Mouse (Mus musculus) C2C12 (cell line): ENCODE measurements around the gene Add1. TPM values are rescaled to one million over a fixed set of nuclear protein-coding genes. Genes with fewer than 3 reads are reported as not detected.

ENCODE experiments used
- H3K27me3 ChIP-seq: one replicate; pipeline ENCODE4 v1.6.1; 2011; ENCODE audit not compliant: control insufficient read depth, insufficient read depth, insufficient read length
- H3K36me3 ChIP-seq: one replicate; pipeline ENCODE4 v1.6.1; 2011; ENCODE audit not compliant: control insufficient read depth, insufficient read depth
- H3K4me3 ChIP-seq: one replicate; pipeline ENCODE4 v1.5.1; 2011; ENCODE audit warnings: mild to moderate bottlenecking, control low read depth; ENCODE audit not compliant: poor library complexity, insufficient read depth, severe bottlenecking
- H3K79me2 ChIP-seq: one replicate; pipeline ENCODE4 v1.6.1; 2011; ENCODE audit not compliant: control insufficient read depth, insufficient read depth
- H3K79me3 ChIP-seq: one replicate; pipeline ENCODE4 v1.6.1; 2011; ENCODE audit warnings: low read depth, control low read depth
- H3ac ChIP-seq: one replicate; pipeline ENCODE3; 2011; ENCODE audit warnings: low read depth; ENCODE audit not compliant: control insufficient read depth, insufficient read length
- CEBPB ChIP-seq: IDR thresholded peaks from one replicate; pipeline ENCODE4 v1.6.1; 2011; ENCODE audit warnings: low read depth, mild to moderate bottlenecking, control low read depth, moderate library complexity
- CTCF ChIP-seq: IDR thresholded peaks from one replicate; pipeline ENCODE4 v1.5.1; 2011; ENCODE audit not compliant: control insufficient read depth, insufficient read depth, insufficient read length
- FOSL1 ChIP-seq: IDR thresholded peaks from one replicate; pipeline ENCODE4 v1.8.0; 2011; ENCODE audit warnings: mild to moderate bottlenecking, low read length; ENCODE audit not compliant: poor library complexity, insufficient read depth, severe bottlenecking
- MAX ChIP-seq: IDR thresholded peaks from one replicate; pipeline ENCODE4 v1.6.1; 2011; ENCODE audit warnings: mild to moderate bottlenecking, control low read depth
- MYOD1 ChIP-seq: IDR thresholded peaks from one replicate; pipeline ENCODE4 v1.6.1; 2011; ENCODE audit warnings: low read depth; ENCODE audit not compliant: control insufficient read depth, insufficient read length
- MYOG ChIP-seq: IDR thresholded peaks from one replicate; pipeline ENCODE4 v1.6.1; 2011; ENCODE audit not compliant: control insufficient read depth, insufficient read length; ENCODE audit errors: extremely low read depth
- USF1 ChIP-seq: IDR thresholded peaks from one replicate; pipeline ENCODE4 v1.6.1; 2011; ENCODE audit warnings: low read depth, mild to moderate bottlenecking, control low read depth, moderate library complexity
- long read RNA-seq, 2 experiments: library from polyadenylated mRNA; unstranded; transcript quantifications; one replicate each; pipeline ENCODE4 v2.0.0; 2019 to 2020
- polyA plus RNA-seq: library from polyadenylated mRNA; unstranded; fragments of >200 nt; fragmentation: generic; extraction: Trizol; gene quantifications from one replicate; pipeline ENCODE4 v1.2.1, GENCODE M21; 2012; ENCODE audit warnings: missing spikeins

Add1 gene
- polyA plus RNA-seq, result 151 TPM
- long read RNA-seq, experiment 1, transcript Add1-205 (15 exons, 3,761 nt), result major isoform, 14 of 44 reads
- long read RNA-seq, experiment 1, partial matches to known transcripts, result 3 of 44 reads
- long read RNA-seq, experiment 1, other reads (novel, unspliced or antisense), result 27 of 44 reads
- long read RNA-seq, experiment 2, full-length matches to known transcripts, result 109 of 209 reads
- long read RNA-seq, experiment 2, partial matches to known transcripts, result 15 of 209 reads
- long read RNA-seq, experiment 2, other reads (novel, unspliced or antisense), result 85 of 209 reads

- H3K36me3 ChIP-seq, result no peaks in the 10 kb centered on the region
- no peak for TF ChIP-seq MAX
- no peak for TF ChIP-seq MYOD1
- no peak for TF ChIP-seq CEBPB
- TF ChIP-seq MYOG, result no peak
- TF ChIP-seq FOSL1, result no peak
- no peak for TF ChIP-seq USF1
- no peak for TF ChIP-seq CTCF
- peaks cover 48% of the 10 kb centered on the region for H3K79me2 ChIP-seq
- H3ac ChIP-seq, result peak within 1 kb of the TSS; percentile 80
- H3K27me3 ChIP-seq, result no peaks in the 10 kb centered on the region
- H3K4me3 ChIP-seq, result peak within 1 kb of the TSS; percentile 68
- peaks cover 42% of the 10 kb centered on the region for H3K79me3 ChIP-seq
Observed at GRCm38 (mm10) chr5:34573268-34574221, at the start of gene Add1. Gene Add1 (plus strand): TSS chr5:34573664.

GRCm38 (mm10) chr5:34523958-34524485, 49.4 kb upstream of the Add1 start:
- Histone ChIP-seq H3ac (no peak overlapping the region), H3K27me3 (no peaks in the 10 kb centered on the region), H3K36me3 (no peaks in the 10 kb centered on the region), H3K4me3 (no peak overlapping the region), H3K79me3 (peaks cover 22% of the 10 kb centered on the region), H3K79me2 (peaks cover 28% of the 10 kb centered on the region)
- TF ChIP-seq MYOD1, result no peak
- TF ChIP-seq FOSL1, result no peak
- TF ChIP-seq CTCF, result no peak
- no peak for TF ChIP-seq USF1
- no peak for TF ChIP-seq CEBPB
- no peak for TF ChIP-seq MAX
- TF ChIP-seq MYOG, result no peak

GRCm38 (mm10) chr5:34524511-34524910, 49.0 kb upstream of the Add1 start:
- no peak for TF ChIP-seq FOSL1
- TF ChIP-seq MYOD1, result no peak
- no peak for TF ChIP-seq MAX
- TF ChIP-seq MYOG, result no peak
- no peak for TF ChIP-seq CTCF
- TF ChIP-seq CEBPB, result no peak
- no peak for TF ChIP-seq USF1
- Histone ChIP-seq H3ac (no peak overlapping the region), H3K4me3 (no peak overlapping the region), H3K27me3 (no peaks in the 10 kb centered on the region), H3K79me3 (peaks cover 25% of the 10 kb centered on the region), H3K79me2 (peaks cover 33% of the 10 kb centered on the region), H3K36me3 (no peaks in the 10 kb centered on the region)

- Histone ChIP-seq H3K27me3 (no peaks in the 10 kb centered on the region), H3K79me2 (peaks cover 47% of the 10 kb centered on the region), H3ac (peak within 1 kb of the TSS; percentile 69), H3K36me3 (peaks cover 4% of the 10 kb centered on the region), H3K4me3 (peak within 1 kb of the TSS; percentile 39), H3K79me3 (peaks cover 30% of the 10 kb centered on the region)
- TF ChIP-seq MYOD1 (peak; percentile 77), USF1 (no peak)
Observed at GRCm38 (mm10) chr5:34525663-34526476, 47.6 kb upstream of the Add1 start, which contains the start of gene Sh3bp2. Gene Sh3bp2 (plus strand): TSS chr5:34525838.

- Histone ChIP-seq H3K36me3 (peaks cover 4% of the 10 kb centered on the region), H3K4me3 (peak overlapping the region; percentile 39), H3K27me3 (no peaks in the 10 kb centered on the region), H3K79me3 (peaks cover 34% of the 10 kb centered on the region), H3ac (peak overlapping the region; percentile 69), H3K79me2 (peaks cover 52% of the 10 kb centered on the region)
- no peak for TF ChIP-seq USF1
Observed at GRCm38 (mm10) chr5:34526477-34526775, 47.0 kb upstream of the Add1 start.

- peaks cover 39% of the 10 kb centered on the region for H3K79me3 ChIP-seq
- no peak overlapping the region for H3ac ChIP-seq
- no peak overlapping the region for H3K4me3 ChIP-seq
Observed at GRCm38 (mm10) chr5:34527352-34527751, 46.1 kb upstream of the Add1 start.

More at GRCm38 (mm10) chr5:34527352-34527751, 46.1 kb upstream of the Add1 start:
- Histone ChIP-seq H3K79me2 (peaks cover 62% of the 10 kb centered on the region), H3K36me3 (peaks cover 10% of the 10 kb centered on the region), H3K27me3 (no peaks in the 10 kb centered on the region)
- TF ChIP-seq MYOD1 (no peak), FOSL1 (no peak), USF1 (no peak), MYOG (no peak), MAX (no peak), CEBPB (no peak), CTCF (no peak)
